Mouse (Mus musculus): ENCODE measurements around the gene Olfr1453.
"Not testable (repeated sequence)": the region's sequence is repeated elsewhere in the genome, so short reads cannot be mapped to it uniquely, and the experiment has no call there.

Gene Olfr1453

DNA sequence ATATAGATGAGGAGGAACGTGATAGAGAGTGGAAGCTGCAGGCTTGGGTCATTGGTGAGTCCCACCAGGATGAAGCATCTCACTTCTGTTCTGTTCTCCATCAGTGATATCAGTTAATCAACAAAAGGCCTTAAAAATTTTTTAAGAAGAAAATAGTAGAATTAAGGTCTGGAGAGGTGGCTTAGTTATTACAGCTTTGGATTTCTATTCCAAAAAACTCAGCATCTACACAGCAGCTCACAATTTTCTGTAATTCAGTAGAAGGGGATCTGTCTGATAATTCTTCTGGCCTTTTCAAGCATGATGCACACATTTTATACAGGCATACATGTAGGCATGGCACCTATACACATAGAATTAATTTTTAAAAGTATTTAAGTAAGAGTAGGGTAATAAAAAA is at the start of gene Olfr1453:
Gene Olfr1453, minus strand, starts transcription at position 101 of the 400 bp plus-strand sequence.
- no peak for DNase-seq (ENCODE audit: low read depth, low spot score)

DNA sequence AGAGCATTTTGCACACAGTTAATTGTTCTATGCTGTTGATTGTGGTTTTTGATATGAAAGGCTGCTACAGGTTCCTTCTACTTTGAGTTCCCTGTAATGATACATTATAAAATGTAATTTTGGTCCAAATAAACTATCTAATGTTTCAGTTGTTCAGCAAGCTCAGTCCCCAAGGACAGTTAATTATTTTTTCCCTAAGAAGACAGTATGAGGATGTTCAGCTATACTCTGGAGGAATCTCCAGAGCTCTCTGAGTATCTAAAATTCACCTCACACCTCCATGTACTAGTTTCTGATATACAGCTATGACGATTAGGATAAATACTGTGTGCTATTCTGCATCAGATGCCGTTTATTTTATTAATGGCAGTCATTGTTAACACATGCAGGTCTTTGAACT is 32.2 kb upstream of the Olfr1453 start, which contains the start of gene Olfr1454:
Gene Olfr1454, plus strand, starts transcription at position 301 of the 400 bp plus-strand sequence.
- DNase-seq (ENCODE audit: low read depth, low spot score) = no peak

DNA sequence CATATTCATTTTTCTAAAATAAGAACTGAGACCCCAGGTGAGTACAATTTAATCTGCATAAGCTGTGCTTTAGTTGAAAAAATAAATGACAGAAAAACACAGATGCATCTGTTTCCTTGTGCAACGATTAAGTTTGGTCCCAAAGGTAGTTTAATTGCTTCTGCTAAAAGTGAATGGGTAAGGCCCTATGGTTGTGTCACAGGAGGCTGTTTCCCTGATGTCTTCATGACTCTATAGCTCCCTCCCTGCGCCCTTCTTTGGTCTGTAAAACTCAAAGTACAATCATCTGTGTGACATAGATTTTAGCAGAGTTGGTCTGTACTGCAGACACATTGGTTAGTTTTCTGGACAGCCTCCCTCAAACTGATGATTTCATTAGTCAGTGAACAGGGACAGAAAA is 33.4 kb downstream of the Olfr1453 start, which contains the start of gene Olfr1451:
Gene Olfr1451, plus strand, starts transcription at position 301 of the 400 bp plus-strand sequence.
- no peak for DNase-seq (ENCODE audit: low read depth, low spot score)

DNA sequence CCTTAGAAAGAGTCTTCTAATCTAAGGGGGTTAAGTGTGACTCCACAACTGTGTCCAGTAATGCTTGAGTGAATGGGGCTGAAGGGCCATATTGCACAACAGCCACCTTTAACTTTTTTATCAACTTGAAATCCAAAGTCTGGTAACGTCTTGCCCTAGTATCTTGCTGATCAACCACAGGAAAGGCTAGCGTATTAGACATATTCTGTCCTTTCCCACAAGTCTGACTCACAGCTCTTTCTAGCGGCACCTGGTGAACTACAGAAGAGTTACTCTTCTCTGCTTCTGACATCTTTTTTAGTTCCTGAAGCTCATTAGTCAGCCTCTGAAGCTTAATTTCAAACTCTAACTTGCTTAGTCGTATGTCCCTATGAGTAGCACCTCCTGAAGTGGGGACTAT is 35.8 kb downstream of the Olfr1453 start:
- not testable (repeated sequence) for DNase-seq (ENCODE audit: low read depth, low spot score)

All from WW6 (cell line).